Mouse (Mus musculus) forebrain, embryonic 14.5 days (tissue): Measurements from ENCODE around the gene Gm28308. TPM values are rescaled to one million over a fixed set of nuclear protein-coding genes. Genes with fewer than 3 reads are reported as not detected.

Experiments used
- ATAC-seq: fragments of 200-750 bp; cut with Nextera tagmentation; 2 replicates; pipeline ENCODE4 v1.8.0; 2017; ENCODE audit warnings: mild to moderate bottlenecking, moderate library complexity
- DNase-seq: peaks from one replicate; pipeline ENCODE4 v3.0.0-alpha.2; 2015; ENCODE audit warnings: low spot score
- H3K27ac ChIP-seq: fragments of 300-500 bp; sonication (generic); 2 replicates; pipeline ENCODE4 v1.5.1; 2014; ENCODE audit warnings: low read depth, mild to moderate bottlenecking, control low read depth, low read length, moderate library complexity
- H3K27me3 ChIP-seq: fragments of 300-500 bp; sonication (generic); replicated peaks from 2 replicates; pipeline ENCODE4 v1.6.1; 2014; ENCODE audit warnings: low read length, control low read depth, mixed read lengths; ENCODE audit not compliant: control insufficient read depth, insufficient read depth
- H3K36me3 ChIP-seq: fragments of 300-500 bp; sonication (generic); 2 replicates; pipeline ENCODE4 v1.6.1; 2014; ENCODE audit warnings: low read length, control low read depth; ENCODE audit not compliant: control insufficient read depth, insufficient read depth
- H3K4me1 ChIP-seq: fragments of 300-500 bp; sonication (generic); 2 replicates; pipeline ENCODE4 v1.6.1; 2014; ENCODE audit warnings: antibody characterized with exemption, low read length, control low read depth; ENCODE audit not compliant: control insufficient read depth, insufficient read depth
- H3K4me2 ChIP-seq: fragments of 300-500 bp; sonication (generic); 2 replicates; pipeline ENCODE4 v1.6.1; 2014; ENCODE audit warnings: mild to moderate bottlenecking, control low read depth, low read length
- H3K4me3 ChIP-seq: fragments of 300-500 bp; sonication (generic); 2 replicates; pipeline ENCODE4 v1.5.1; 2014; ENCODE audit warnings: low read depth, low read length, control low read depth
- H3K9ac ChIP-seq: fragments of 300-500 bp; sonication (generic); 2 replicates; pipeline ENCODE4 v1.6.1; 2014; ENCODE audit warnings: mild to moderate bottlenecking, low read length, control low read depth, moderate library complexity
- H3K9me3 ChIP-seq: fragments of 300-500 bp; sonication (generic); replicated peaks from 2 replicates; pipeline ENCODE4 v1.6.1; 2016; ENCODE audit warnings: low read length, control low read depth, mixed read lengths; ENCODE audit not compliant: control insufficient read depth
- WGBS: fragments of 180-500 bp; shearing (Covaris S2); extraction: QIAGEN DNeasy Blood & Tissue Kit; methylation state at CpG from one replicate; pipeline ENCODE4 v1.1.7; 2014; 5-methylcytosine and 5-hydroxymethylcytosine counted together
- polyA plus RNA-seq: library from polyadenylated mRNA; unstranded; fragments of >200 nt; fragmentation: Nextera tagmentation; extraction: Ambion mirVana; gene quantifications from 2 replicates; pipeline ENCODE4 v1.2.1, GENCODE M21; 2014

The Gm28308 gene
- polyA plus RNA-seq, 1 experiment from 2014 or later, result not detected

GRCm38 (mm10) chr6:52152226-52153193 is 60.6 kb downstream of the Gm28308 start:
- DNase-seq, result no peak
- H3K4me2 ChIP-seq, result no peak overlapping the region

DNA sequence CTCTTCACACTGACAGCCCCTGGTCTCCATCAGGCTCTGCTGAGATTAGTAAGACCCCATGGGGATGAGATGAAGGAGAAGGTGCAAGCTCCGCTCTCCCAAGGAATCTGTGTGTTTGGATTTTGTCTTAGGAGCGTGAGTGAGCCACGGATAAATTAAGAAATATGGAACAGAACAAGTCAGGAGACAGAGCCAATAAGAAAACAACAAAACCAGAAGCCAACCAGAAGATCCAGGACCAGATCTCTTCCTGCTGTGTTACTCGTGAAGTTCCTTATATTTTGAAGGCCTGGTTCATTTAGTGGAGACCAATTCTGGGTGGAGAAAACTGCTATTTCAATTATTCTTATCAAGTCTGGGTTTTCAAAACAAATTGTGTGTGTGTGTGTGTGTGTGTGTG is 61.6 kb downstream of the Gm28308 start:
- no peak overlapping the region for H3K4me3 ChIP-seq
- H3K4me1 ChIP-seq, result no peaks in the 10 kb centered on the region
- WGBS, result under 1% methylated on average over 4 of the region's 4 CpGs
- H3K9me3 ChIP-seq, result no peaks in the 10 kb centered on the region
- H3K9ac ChIP-seq, result no peak overlapping the region
- H3K27ac ChIP-seq, result no peak overlapping the region
- ATAC-seq, result no peak
- no peak overlapping the region for H3K4me2 ChIP-seq
- peaks cover 94% of the 10 kb centered on the region for H3K27me3 ChIP-seq
- no peaks in the 10 kb centered on the region for H3K36me3 ChIP-seq
- DNase-seq, result no peak

More at GRCm38 (mm10) chr6:52152226-52153193, 60.6 kb downstream of the Gm28308 start:
- no peaks in the 10 kb centered on the region for H3K9me3 ChIP-seq
- H3K9ac ChIP-seq, result no peak overlapping the region
- no peaks in the 10 kb centered on the region for H3K36me3 ChIP-seq
- H3K27ac ChIP-seq, result no peak overlapping the region
- ATAC-seq, result no peak
- H3K27me3 ChIP-seq, result peaks cover 95% of the 10 kb centered on the region
- no peak overlapping the region for H3K4me3 ChIP-seq
- 2% methylated on average over 16 of the region's 16 CpGs for WGBS
- H3K4me1 ChIP-seq, result no peaks in the 10 kb centered on the region

GRCm38 (mm10) chr6:52150401-52150966 is 62.7 kb downstream of the Gm28308 start:
- DNase-seq (no peak), ATAC-seq (no peak)
- 3% methylated on average over 16 of the region's 16 CpGs for WGBS
- H3K27me3 ChIP-seq, result peaks cover 87% of the 10 kb centered on the region
- H3K36me3 ChIP-seq, result no peaks in the 10 kb centered on the region
- no peak overlapping the region for H3K4me2 ChIP-seq
- H3K4me1 ChIP-seq, result no peaks in the 10 kb centered on the region
- H3K4me3 ChIP-seq, result no peak overlapping the region
- H3K27ac ChIP-seq, result no peak overlapping the region
- H3K9ac ChIP-seq, result no peak overlapping the region
- H3K9me3 ChIP-seq, result no peaks in the 10 kb centered on the region

DNA sequence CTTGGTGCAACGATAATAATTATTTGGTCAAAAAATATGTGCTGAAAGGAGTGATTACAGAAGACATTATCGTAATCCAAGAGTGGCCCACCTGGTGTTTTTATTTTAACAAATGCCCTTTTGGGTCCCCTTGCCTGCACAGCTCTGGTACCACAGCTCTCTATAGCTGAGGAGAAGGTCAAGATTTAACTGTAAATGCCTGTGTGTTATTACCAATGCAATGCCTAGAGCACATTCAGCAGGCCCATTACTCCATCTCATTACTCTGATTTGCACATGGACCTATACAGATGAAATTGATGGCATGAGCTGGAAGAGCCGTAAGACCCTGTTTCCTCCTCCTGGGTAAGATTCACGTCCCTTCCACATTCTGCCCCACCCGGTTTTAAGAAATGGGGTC is 74.0 kb downstream of the Gm28308 start:
- Histone ChIP-seq H3K4me2 (no peak overlapping the region), H3K27ac (no peak overlapping the region), H3K9ac (no peak overlapping the region), H3K4me1 (no peaks in the 10 kb centered on the region), H3K4me3 (no peak overlapping the region), H3K27me3 (no peaks in the 10 kb centered on the region), H3K9me3 (no peaks in the 10 kb centered on the region), H3K36me3 (no peaks in the 10 kb centered on the region)
- WGBS, result 88% methylated on average over 5 of the region's 5 CpGs
- DNase-seq, result no peak
- no peak for ATAC-seq

DNA sequence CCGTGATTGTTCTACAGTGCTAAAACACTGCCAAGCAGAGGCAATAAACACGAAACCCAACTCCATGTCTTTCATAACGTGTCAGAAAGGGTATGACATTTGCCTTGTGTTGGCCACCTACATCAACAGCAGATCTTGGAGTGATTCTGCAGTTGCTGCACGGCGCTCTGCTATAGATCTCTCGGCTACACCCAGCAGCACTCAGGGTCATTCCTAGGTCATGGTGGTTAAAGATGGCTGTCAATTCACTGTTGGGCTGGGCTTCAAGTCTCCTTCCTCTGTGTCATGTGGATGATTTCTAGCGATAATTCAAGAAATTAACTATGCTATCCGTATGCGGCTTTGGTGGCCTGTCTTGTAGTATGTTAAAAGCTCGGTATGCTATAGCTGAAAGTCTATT is 74.6 kb downstream of the Gm28308 start:
- Histone ChIP-seq H3K4me3 (no peak overlapping the region), H3K27me3 (no peaks in the 10 kb centered on the region), H3K4me1 (no peaks in the 10 kb centered on the region), H3K9ac (no peak overlapping the region), H3K4me2 (no peak overlapping the region), H3K36me3 (no peaks in the 10 kb centered on the region), H3K9me3 (no peaks in the 10 kb centered on the region), H3K27ac (no peak overlapping the region)
- no peak for ATAC-seq
- no peak for DNase-seq
- WGBS, result 84% methylated on average over 10 of the region's 10 CpGs

GRCm38 (mm10) chr6:52137841-52138535 is 75.2 kb downstream of the Gm28308 start:
- H3K27me3 ChIP-seq, result no peaks in the 10 kb centered on the region
- H3K4me3 ChIP-seq, result no peak overlapping the region
- DNase-seq (peak; percentile 87), ATAC-seq (no peak)
- WGBS, result 50% methylated on average over 9 of the region's 9 CpGs
- no peak overlapping the region for H3K27ac ChIP-seq
- H3K9me3 ChIP-seq, result no peaks in the 10 kb centered on the region
- H3K4me2 ChIP-seq, result no peak overlapping the region
- H3K4me1 ChIP-seq, result no peaks in the 10 kb centered on the region
- H3K9ac ChIP-seq, result no peak overlapping the region
- no peaks in the 10 kb centered on the region for H3K36me3 ChIP-seq

DNA sequence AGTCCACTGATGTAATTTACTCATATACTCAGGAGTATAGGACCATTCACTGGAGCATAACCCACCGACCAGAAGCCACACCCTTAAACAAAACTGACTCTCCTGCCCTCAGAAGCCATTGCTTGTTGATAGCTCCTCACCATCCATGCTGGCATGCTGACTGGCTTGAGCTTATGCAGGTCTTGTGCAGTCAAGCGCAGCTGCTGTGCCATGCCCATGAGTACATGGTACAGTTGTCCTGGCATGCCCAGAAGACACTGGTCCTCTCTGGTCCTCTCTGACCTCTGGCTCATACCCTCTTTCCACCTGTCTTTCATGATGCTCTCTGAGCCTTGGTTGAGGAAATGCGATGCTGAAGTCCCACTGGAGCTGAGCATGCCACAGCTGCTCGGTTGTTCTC is 89.5 kb downstream of the Gm28308 start:
- ATAC-seq (no peak), DNase-seq (no peak)
- peaks cover 11% of the 10 kb centered on the region for H3K4me1 ChIP-seq
- H3K27ac ChIP-seq, result no peak overlapping the region
- H3K36me3 ChIP-seq, result no peaks in the 10 kb centered on the region
- 84% methylated on average over 4 of the region's 4 CpGs for WGBS
- H3K9ac ChIP-seq, result no peak overlapping the region
- no peaks in the 10 kb centered on the region for H3K9me3 ChIP-seq
- H3K4me3 ChIP-seq, result no peak overlapping the region
- no peaks in the 10 kb centered on the region for H3K27me3 ChIP-seq
- H3K4me2 ChIP-seq, result no peak overlapping the region

- ATAC-seq, result no peak
- Histone ChIP-seq H3K9ac (no peak overlapping the region), H3K27me3 (no peaks in the 10 kb centered on the region; the same call in 1 of the 2 replicates), H3K36me3 (no peaks in the 10 kb centered on the region), H3K4me3 (no peak overlapping the region), H3K9me3 (no peaks in the 10 kb centered on the region), H3K4me2 (no peak overlapping the region), H3K27ac (no peak overlapping the region), H3K4me1 (peaks cover 11% of the 10 kb centered on the region)
- DNase-seq, result no peak
- 71% methylated on average over 3 of the region's 3 CpGs for WGBS
These were observed 92.0 kb downstream of the Gm28308 start for GRCm38 (mm10) chr6:52121173-52121572.
